Mouse (Mus musculus): ENCODE results near the gene Lipt1.

Gene Lipt1

GRCm38 (mm10) chr1:37871704-37872103, at the start of gene Lipt1:
TSS of gene Lipt1 (plus strand) at chr1:37871738.
- DNase-seq = no peak

- DNase-seq = peak; percentile 77 to 79
These were observed 39.9 kb upstream of the Lipt1 start for GRCm38 (mm10) chr1:37831681-37832080.

- no peak for DNase-seq
These were observed 24.7 kb upstream of the Lipt1 start for GRCm38 (mm10) chr1:37846878-37847277.

- DNase-seq = no peak
These were observed 20.8 kb upstream of the Lipt1 start for GRCm38 (mm10) chr1:37850696-37851095.

- peak; percentile 99 to 100 for DNase-seq
These were observed 6.8 kb upstream of the Lipt1 start for GRCm38 (mm10) chr1:37864511-37865400.

- DNase-seq = no peak
These were observed 5.9 kb upstream of the Lipt1 start for GRCm38 (mm10) chr1:37865401-37866215.

DNA sequence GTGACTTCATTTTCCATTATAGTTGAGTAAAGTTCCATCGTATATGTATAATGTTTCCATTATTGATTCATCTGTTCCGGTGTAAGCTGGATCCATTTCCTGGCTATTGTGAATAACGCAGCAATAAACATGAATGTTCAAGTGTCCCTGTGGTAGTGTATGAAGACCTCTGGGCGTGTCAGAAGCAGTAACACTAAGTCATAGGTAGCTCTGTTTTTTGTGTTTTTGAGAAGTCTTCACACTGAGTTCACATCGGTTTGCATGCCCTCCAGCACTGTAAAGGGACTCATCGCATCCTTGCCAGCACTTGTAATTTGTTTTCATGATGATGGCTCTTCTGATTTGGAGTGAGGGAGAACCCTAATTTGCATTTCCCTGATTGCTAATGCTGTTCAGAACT, 5.3 kb upstream of the Lipt1 start, which contains the start of gene Tsga10:
Gene Tsga10 (minus strand): TSS at position 144 of the 400 bp plus-strand sequence.
- DNase-seq = no peak

GRCm38 (mm10) chr1:37867056-37867455, 4.5 kb upstream of the Lipt1 start:
- DNase-seq = peak; percentile 44 to 50

GRCm38 (mm10) chr1:37867684-37868322, 3.7 kb upstream of the Lipt1 start:
- no peak for DNase-seq

GRCm38 (mm10) chr1:37868640-37869039, 2.9 kb upstream of the Lipt1 start:
- no peak for DNase-seq

DNA sequence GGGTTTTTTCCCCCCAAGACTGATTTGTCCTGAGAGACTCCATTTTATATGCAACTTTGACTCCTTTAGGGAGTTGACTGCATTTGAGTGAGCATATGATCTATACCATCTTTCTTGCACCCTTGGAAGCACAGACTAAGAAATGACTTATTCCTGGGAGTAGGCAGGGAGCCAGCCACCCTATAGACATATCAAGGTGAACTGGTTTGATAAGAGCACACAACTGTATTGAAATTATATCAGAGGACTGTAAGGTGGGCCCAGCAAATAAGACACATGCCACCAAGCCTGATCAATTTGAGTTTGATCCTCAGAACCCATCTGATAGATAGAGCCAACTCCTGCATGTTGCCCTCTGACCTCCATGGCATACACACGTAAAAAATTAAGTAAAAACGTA, 2.2 kb upstream of the Lipt1 start:
- no peak for DNase-seq

DNA sequence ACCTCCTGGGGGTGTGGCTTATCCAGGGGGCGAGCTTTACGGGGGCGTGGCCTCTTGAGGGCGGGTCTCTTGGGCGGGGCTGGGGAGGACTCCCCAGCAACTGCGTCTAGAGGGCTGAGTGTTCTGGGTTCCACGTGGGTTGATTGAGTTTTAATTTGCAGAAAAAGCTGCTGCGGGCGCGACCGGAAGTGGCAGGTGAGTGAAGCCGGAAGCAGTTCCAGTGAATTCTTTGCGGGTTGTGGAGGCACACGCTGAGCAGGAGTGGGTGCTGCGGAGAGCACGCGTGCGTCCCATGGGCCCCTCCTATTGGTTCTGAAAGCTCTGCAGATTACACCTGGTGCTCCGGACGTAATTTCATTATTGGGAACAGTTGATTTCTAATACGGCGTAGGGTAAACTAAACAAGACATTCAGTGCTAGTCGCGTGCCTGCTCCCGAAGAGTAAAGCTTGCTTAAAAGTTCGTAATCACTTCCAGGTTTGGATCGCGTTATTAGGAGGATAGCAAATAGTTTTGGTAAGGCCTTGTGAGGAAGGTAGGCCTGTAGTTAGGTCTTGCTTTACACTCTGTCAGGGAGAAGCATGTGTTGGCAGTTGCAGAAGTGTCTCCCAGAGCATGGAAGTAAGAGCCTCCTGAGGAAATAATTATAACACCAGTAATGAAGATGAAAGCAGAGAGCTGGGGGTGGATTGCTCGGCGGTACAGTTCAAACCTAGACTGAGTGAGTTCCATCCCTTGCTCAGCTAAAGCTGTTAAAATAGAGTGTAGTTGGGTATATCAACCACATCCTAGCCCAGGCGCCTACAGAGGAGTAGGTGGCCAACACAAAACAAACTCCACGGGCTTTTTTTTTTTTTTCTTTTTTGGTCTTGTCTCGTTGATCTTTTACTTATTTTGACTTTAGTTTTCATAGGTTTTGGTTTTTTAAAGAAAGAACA, 861 bp downstream of the Lipt1 start:
- peak; percentile 71 to 73 for DNase-seq

- no peak for DNase-seq
These were observed 1.6 kb downstream of the Lipt1 start for GRCm38 (mm10) chr1:37873157-37873556.

DNA sequence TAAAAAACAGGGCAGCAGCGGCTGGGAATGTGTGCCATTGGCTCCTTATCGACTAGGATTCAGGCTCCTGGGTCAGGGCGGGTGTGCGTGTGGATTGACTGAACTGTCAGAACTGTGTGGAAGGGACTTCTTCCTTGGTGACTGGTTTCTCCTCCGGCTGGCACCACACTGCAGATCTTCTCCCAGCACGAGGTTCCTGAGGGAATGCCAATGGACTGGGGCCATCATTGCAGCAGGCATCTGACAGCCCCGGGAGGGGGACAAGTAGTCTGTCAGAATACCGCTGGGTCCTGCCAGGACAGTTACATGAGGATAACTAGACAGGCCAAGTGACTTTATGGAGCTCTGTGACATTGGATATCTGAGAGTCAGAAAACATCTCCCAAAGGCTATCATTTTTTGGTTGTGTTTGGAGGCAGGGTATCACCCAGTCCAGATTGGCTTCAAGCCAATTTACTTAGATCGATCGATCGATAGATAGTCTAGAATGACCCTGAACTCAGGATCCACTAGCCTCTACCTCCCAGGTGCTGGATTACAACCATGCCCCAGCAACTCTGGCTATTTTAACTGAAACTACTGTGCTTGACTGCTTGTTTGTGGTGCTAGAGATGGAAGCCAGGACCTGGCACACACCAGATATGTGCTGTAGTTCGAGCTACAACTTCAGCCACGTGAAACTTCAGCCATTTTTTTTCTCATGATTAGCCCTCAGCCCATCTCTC, 6.4 kb downstream of the Lipt1 start:
- DNase-seq = no peak

DNA sequence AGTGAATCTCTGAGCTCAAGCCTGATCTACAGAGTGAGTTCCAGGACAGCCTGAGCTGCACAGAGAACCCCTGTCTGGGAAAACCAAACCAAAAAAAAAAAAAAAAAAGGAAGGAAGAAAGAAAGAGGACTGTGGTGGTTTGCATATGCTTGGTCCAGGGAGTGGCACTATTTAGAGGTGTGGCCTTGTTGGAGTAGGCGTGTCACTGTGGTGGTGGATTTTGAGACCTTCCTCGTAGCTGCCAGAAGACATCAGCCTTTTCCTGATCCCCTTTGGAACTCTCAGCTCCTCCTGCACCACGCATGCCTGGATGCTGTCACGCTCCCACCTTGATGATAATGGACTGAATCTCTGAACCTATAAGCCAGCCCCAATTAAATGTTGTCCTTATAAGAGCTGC, 11.9 kb downstream of the Lipt1 start:
- no peak for DNase-seq

- no peak for DNase-seq
These were observed 12.9 kb downstream of the Lipt1 start for GRCm38 (mm10) chr1:37884451-37884850.

DNA sequence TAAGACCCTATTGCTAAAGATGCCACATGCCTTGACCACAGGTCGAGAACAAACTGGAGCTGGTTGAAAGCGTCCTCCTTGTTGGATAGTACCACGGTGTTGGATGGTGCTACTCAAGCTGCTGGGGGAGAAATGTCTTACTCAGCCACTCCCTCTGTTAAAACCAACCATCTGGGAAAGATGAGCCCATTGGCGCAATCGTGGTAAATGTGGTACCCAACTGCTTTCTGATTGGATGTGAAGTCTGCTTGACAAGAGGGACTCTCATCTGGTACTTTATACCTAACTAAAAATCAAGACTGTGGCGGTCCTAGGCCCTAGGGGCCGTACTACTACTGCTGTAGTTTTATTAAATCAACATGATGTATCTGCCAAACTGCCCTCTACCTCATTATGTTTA, 17.7 kb downstream of the Lipt1 start:
- no peak for DNase-seq

- peak; percentile 90 to 97 for DNase-seq
These were observed 18.6 kb downstream of the Lipt1 start, which contains the start of the genes Mitd1 and Mrpl30 for GRCm38 (mm10) chr1:37890025-37890652. TSS of gene Mitd1 (minus strand) at chr1:37890411. TSS of gene Mrpl30 (plus strand) at chr1:37890477.

GRCm38 (mm10) chr1:37891400-37891799, 19.9 kb downstream of the Lipt1 start:
- DNase-seq = no peak

DNA sequence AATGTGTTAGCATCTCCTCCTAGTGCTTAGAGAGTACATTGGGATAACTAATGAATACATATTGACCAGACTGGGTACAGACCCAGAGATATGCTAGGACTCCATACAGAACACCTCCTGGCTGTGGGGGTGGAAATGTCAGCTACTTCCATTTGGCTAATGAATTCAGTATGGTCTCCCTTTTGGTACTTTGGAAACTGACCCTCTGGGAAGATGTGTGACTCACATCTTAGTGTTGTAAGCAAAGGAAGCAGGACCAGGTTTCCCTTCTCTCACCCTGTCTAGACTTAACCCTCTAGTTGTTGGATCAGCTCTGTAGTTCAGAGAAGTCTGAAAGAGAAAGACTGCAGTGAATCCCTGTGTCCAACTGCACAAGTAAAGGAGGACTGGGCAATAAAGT, 23.1 kb downstream of the Lipt1 start:
- DNase-seq = no peak

GRCm38 (mm10) chr1:37899816-37900215, 28.3 kb downstream of the Lipt1 start:
- DNase-seq = no peak
